Mouse (Mus musculus) liver, adult 2 months (tissue): ENCODE measurements at regions not wholly inside any gene's neighbourhood (a gene's known extent, or its start where the extent isn't known, plus 50 kb on each side); places are given as distances from the start of the nearest gene placed in this dataset.

Experiments used
- DNase-seq: peaks from one replicate; pipeline ENCODE4 v3.0.0-alpha.2; 2011; ENCODE audit warnings: low read depth, low spot score; ENCODE audit errors: extremely low read depth
- H3K27ac ChIP-seq: fragments of 200-500 bp; replicated peaks from 2 replicates; pipeline ENCODE4 v1.5.1; 2012; ENCODE audit warnings: low read depth, mild to moderate bottlenecking, control low read depth, inconsistent platforms, low read length; ENCODE audit not compliant: insufficient read depth
- H3K27me3 ChIP-seq: fragments of 200-500 bp; 2 replicates; pipeline ENCODE4 v1.6.1; 2012; ENCODE audit warnings: mild to moderate bottlenecking, moderate library complexity, low read length, inconsistent platforms; ENCODE audit not compliant: control insufficient read depth, insufficient read depth
- H3K36me3 ChIP-seq: fragments of 200-500 bp; 2 replicates; pipeline ENCODE4 v1.6.1; 2012; ENCODE audit warnings: low read length, inconsistent platforms; ENCODE audit not compliant: control insufficient read depth, insufficient read depth
- H3K4me1 ChIP-seq: fragments of 200-500 bp; 2 replicates; pipeline ENCODE4 v1.6.1; 2011; ENCODE audit warnings: low read length; ENCODE audit not compliant: control insufficient read depth, insufficient read depth
- H3K4me3 ChIP-seq: fragments of 200-500 bp; 2 replicates; pipeline ENCODE4 v1.5.1; 2011; ENCODE audit warnings: low read depth, mild to moderate bottlenecking, control low read depth, low read length, moderate library complexity; ENCODE audit not compliant: insufficient read depth
- H3K79me2 ChIP-seq: fragments of 200-500 bp; 2 replicates; pipeline ENCODE4 v1.6.1; 2012; ENCODE audit warnings: inconsistent platforms, mild to moderate bottlenecking, low read length, moderate library complexity; ENCODE audit not compliant: control insufficient read depth, insufficient read depth
- H3K9ac ChIP-seq: fragments of 200-500 bp; 2 replicates; pipeline ENCODE4 v1.6.1; 2012; ENCODE audit warnings: low read depth, mild to moderate bottlenecking, control low read depth, inconsistent platforms, low read length
- CTCF ChIP-seq: fragments of 200-500 bp; IDR thresholded peaks from 2 replicates; pipeline ENCODE4 v1.5.1; 2011; ENCODE audit warnings: low read depth, low read length, control low read depth
- POLR2A ChIP-seq: fragments of 200-500 bp; IDR thresholded peaks from 2 replicates; pipeline ENCODE4 v1.6.1; 2011; ENCODE audit warnings: low read length, control low read depth; ENCODE audit not compliant: insufficient read depth; ENCODE audit errors: extremely low read depth
- WGBS: fragments of 180-500 bp; shearing (Covaris S2); methylation state at CpG from one replicate; pipeline ENCODE4 v1.1.7; 2018; 5-methylcytosine and 5-hydroxymethylcytosine counted together

GRCm38 (mm10) chr12:27500516-27500915 lies 158.1 kb upstream of the Sox11 start:
- TF ChIP-seq CTCF (no peak), POLR2A (no peak)
- 56% methylated on average over 5 of the region's 5 CpGs for WGBS
- no peaks in the 10 kb centered on the region for H3K4me1 ChIP-seq
- H3K9ac ChIP-seq, result no peak overlapping the region
- no peaks in the 10 kb centered on the region for H3K36me3 ChIP-seq
- H3K27me3 ChIP-seq, result no peaks in the 10 kb centered on the region; the same call in 1 of the 2 replicates
- no peaks in the 10 kb centered on the region for H3K79me2 ChIP-seq
- H3K27ac ChIP-seq, result no peak overlapping the region
- H3K4me3 ChIP-seq, result no peak overlapping the region
- no peak for DNase-seq

- TF ChIP-seq POLR2A (no peak), CTCF (no peak)
- no peaks in the 10 kb centered on the region for H3K4me1 ChIP-seq
- no peak overlapping the region for H3K27ac ChIP-seq
- DNase-seq, result no peak
- whole genome bisulfite sequencing, result 60% methylated on average over 2 of the region's 2 CpGs
- H3K36me3 ChIP-seq, result no peaks in the 10 kb centered on the region
- no peak overlapping the region for H3K4me3 ChIP-seq
- H3K79me2 ChIP-seq, result no peaks in the 10 kb centered on the region
- no peak overlapping the region for H3K9ac ChIP-seq
- H3K27me3 ChIP-seq, result no peaks in the 10 kb centered on the region; the same call in 1 of the 2 replicates
Observed at GRCm38 (mm10) chr12:27499276-27499675, 156.9 kb upstream of the Sox11 start.

GRCm38 (mm10) chr12:27496826-27497557 lies 154.6 kb upstream of the Sox11 start:
- no peaks in the 10 kb centered on the region for H3K4me1 ChIP-seq
- H3K9ac ChIP-seq, result no peak overlapping the region
- no peak overlapping the region for H3K4me3 ChIP-seq
- 60% methylated on average over 6 of the region's 6 CpGs for WGBS
- H3K27ac ChIP-seq, result no peak overlapping the region
- H3K27me3 ChIP-seq, result no peaks in the 10 kb centered on the region; the same call in 1 of the 2 replicates
- TF ChIP-seq POLR2A (no peak), CTCF (no peak)
- no peak for DNase-seq
- no peaks in the 10 kb centered on the region for H3K79me2 ChIP-seq
- H3K36me3 ChIP-seq, result no peaks in the 10 kb centered on the region

GRCm38 (mm10) chr12:27492270-27492669 lies 149.9 kb upstream of the Sox11 start:
- Histone ChIP-seq H3K79me2 (no peaks in the 10 kb centered on the region), H3K27ac (no peak overlapping the region), H3K4me1 (no peaks in the 10 kb centered on the region), H3K36me3 (no peaks in the 10 kb centered on the region), H3K9ac (no peak overlapping the region), H3K27me3 (no peaks in the 10 kb centered on the region; the same call in 1 of the 2 replicates), H3K4me3 (no peak overlapping the region)
- DNase-seq, result no peak
- 48% methylated on average over 2 of the region's 2 CpGs for WGBS
- TF ChIP-seq CTCF (no peak), POLR2A (no peak)

GRCm38 (mm10) chr12:27481230-27481629 lies 138.9 kb upstream of the Sox11 start:
- no peak overlapping the region for H3K4me3 ChIP-seq
- no peak for TF ChIP-seq CTCF
- TF ChIP-seq POLR2A, result no peak

GRCm38 (mm10) chr12:27479601-27480001 lies 137.2 kb upstream of the Sox11 start:
- TF ChIP-seq POLR2A, result no peak
- TF ChIP-seq CTCF, result no peak
- DNase-seq, result no peak
- 87% methylated on average over 7 of the region's 7 CpGs for WGBS
- Histone ChIP-seq H3K27ac (no peak overlapping the region), H3K4me3 (no peak overlapping the region), H3K79me2 (no peaks in the 10 kb centered on the region), H3K4me1 (no peaks in the 10 kb centered on the region), H3K9ac (no peak overlapping the region), H3K36me3 (no peaks in the 10 kb centered on the region), H3K27me3 (no peaks in the 10 kb centered on the region)

More at GRCm38 (mm10) chr12:27481230-27481629, 138.9 kb upstream of the Sox11 start:
- no peaks in the 10 kb centered on the region for H3K79me2 ChIP-seq
- H3K4me1 ChIP-seq, result no peaks in the 10 kb centered on the region
- no peaks in the 10 kb centered on the region for H3K36me3 ChIP-seq
- H3K27me3 ChIP-seq, result no peaks in the 10 kb centered on the region
- no peak for DNase-seq
- H3K27ac ChIP-seq, result no peak overlapping the region
- no peak overlapping the region for H3K9ac ChIP-seq
